In the genomic region with DNA sequence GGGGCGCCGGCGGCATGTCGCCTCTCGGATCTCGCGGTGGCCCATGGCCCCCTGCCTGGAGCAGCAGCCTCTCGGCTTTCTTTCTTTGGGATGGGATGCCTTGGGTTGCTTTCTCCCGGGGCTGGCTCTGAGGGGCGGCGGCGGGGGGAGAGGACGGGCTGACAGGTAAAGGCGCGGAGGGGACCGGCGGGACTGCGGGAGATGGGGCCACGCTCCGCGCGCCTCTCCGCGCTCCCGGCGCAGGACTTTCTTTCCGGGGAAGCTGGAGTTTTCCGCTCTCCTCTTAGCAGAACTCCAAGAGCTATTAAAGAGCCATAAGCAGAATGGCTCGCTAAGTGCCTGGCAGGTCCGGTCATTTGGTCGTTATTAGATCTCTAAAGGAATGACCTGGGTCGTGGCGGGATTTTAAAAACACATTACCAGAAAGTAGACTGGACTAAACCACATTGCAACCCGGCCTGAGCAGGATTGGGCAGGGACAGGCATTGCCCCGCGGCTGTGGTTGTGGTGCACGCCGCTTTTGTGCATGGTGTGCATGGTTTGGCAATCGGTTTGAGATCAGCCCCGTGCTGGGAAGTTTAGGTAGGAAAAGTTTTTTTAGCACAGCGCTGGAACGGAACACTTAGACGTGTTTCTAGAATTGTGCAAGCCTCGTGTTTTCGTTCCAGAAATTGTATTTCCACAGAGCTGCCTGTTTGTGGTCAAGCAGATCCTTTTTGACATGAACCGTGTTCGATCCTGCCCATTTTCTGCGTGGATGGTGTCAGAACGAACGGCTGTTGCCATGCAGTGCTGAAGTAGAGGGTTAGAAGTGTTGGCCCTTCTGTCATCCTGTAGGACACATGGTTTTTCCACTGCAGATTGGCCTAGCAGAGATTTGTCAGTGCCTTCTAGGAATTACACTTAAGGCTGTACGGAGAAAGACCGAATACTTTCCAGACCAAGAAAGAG, we compare ENCODE assay signal across 8 mouse cellular contexts. TPM values are rescaled to one million over a fixed set of nuclear protein-coding genes. Genes with fewer than 3 reads are reported as not detected.
A peak's percentile ranks its signal among the peaks of the same experiment; 100 is the strongest.
DNase-seq lines count a peak whose midpoint lies in the region; ATAC-seq lines count a peak whose summit lies in the region.

No protein-coding gene starts in this region.

- no peaks in the 10 kb centered on the region for H3K27me3 ChIP-seq in forebrain, embryonic 16.5 days (replicated peaks; ENCODE audit: control insufficient read depth, insufficient read depth, low read length)
- H3K27me3 ChIP-seq in hindbrain, embryonic 15.5 days, result no peaks in the 10 kb centered on the region

- H3K4me3 ChIP-seq in forebrain, embryonic 16.5 days (replicated peaks; ENCODE audit: low read length), result peak overlapping the region; percentile 59
- peak overlapping the region; percentile 96 for H3K4me3 ChIP-seq in hindbrain, embryonic 15.5 days

- no peaks in the 10 kb centered on the region for H3K9me3 ChIP-seq in forebrain, embryonic 16.5 days (ENCODE audit: control insufficient read depth, low read length)
- no peaks in the 10 kb centered on the region for H3K9me3 ChIP-seq in hindbrain, embryonic 15.5 days

- peaks cover 24% of the 10 kb centered on the region for H3K4me1 ChIP-seq in forebrain, embryonic 16.5 days (replicated peaks; ENCODE audit: control insufficient read depth, insufficient read depth, low read length)
- H3K4me1 ChIP-seq in hindbrain, embryonic 15.5 days (replicated peaks), result peaks cover 14% of the 10 kb centered on the region

- ATAC-seq in forebrain, embryonic 16.5 days, result peak; percentile 65
- peak; percentile 76 for ATAC-seq in hindbrain, embryonic 15.5 days (ENCODE audit: low FRiP score, low read depth)

- H3K4me2 ChIP-seq in forebrain, embryonic 16.5 days (ENCODE audit: low read length), result peak overlapping the region; percentile 69
- H3K4me2 ChIP-seq in hindbrain, embryonic 15.5 days, result peak overlapping the region; percentile 78

- WGBS in forebrain, embryonic 16.5 days, result under 1% methylated on average over 52 of the region's 52 CpGs
- 2% methylated on average over 52 of the region's 52 CpGs for WGBS in hindbrain, embryonic 15.5 days

- H3K27ac ChIP-seq in forebrain, embryonic 16.5 days (ENCODE audit: low read length), result peak overlapping the region; percentile 88
- H3K27ac ChIP-seq in hindbrain, embryonic 15.5 days (replicated peaks), result peak overlapping the region; percentile 92

- intact Hi-C loops in heart, postnatal 36 days (cut with DNase I), result loop anchor here (1.0 to 10.0 kb wide), 3 partner anchors 70 to 590 kb away; a partner anchor contains a TSS

- H3K9ac ChIP-seq in forebrain, embryonic 16.5 days (replicated peaks; ENCODE audit: low read depth, low read length), result peak overlapping the region; percentile 77
- peak overlapping the region; percentile 86 for H3K9ac ChIP-seq in hindbrain, embryonic 15.5 days

- no peaks in the 10 kb centered on the region for H3K36me3 ChIP-seq in forebrain, embryonic 16.5 days (ENCODE audit: control insufficient read depth, insufficient read depth)
- H3K36me3 ChIP-seq in hindbrain, embryonic 15.5 days, result no peaks in the 10 kb centered on the region

- DNase-seq in heart, adult 18-20 months, result peak; percentile 52 to 77
- no peak for DNase-seq in heart, postnatal 36 days
- DNase-seq in c-Kit-positive CD71-positive TER-119-positive erythroid progenitor cells, embryonic 14.5 days (ENCODE audit: low spot score), result peak; percentile 38
- peak; percentile 24 to 38 for DNase-seq in layer of hippocampus, postnatal 36 days
- peak; percentile 52 to 62 for DNase-seq in lung, postnatal 4 days
- peak; percentile 47 for DNase-seq in right cerebral cortex, postnatal 4 days

RNA-seq across cellular contexts. Expression of a gene that starts 0.7 kb away (rescaled TPM):
- total RNA-seq in heart, adult 18-20 months (2021), result 1 to 10 TPM; 6.4 to 7.5 TPM
- 1 to 10 TPM; 7.5 to 8.1 TPM for total RNA-seq in heart, postnatal 36 days (2021)
- polyA plus RNA-seq in forebrain, embryonic 16.5 days (2015; fragmentation: Nextera tagmentation; extraction: Ambion mirVana), result 19.7 and 21.4 TPM in 2 replicates
- 13.2 and 13.8 TPM in 2 replicates for polyA plus RNA-seq in hindbrain, embryonic 15.5 days (2015; fragmentation: Nextera tagmentation; extraction: Ambion mirVana)
- 10 to 100 TPM; 61.5 to 69.2 TPM for total RNA-seq in layer of hippocampus, postnatal 36 days (2021)

Comparison
In these comparisons a context has a peak if more than half of its experiments do, and no peak if none do; other contexts are left out.
1. DNase-seq: peak in heart, adult 18-20 months (2 of 2), c-Kit-positive CD71-positive TER-119-positive erythroid progenitor cells, embryonic 14.5 days (single experiment), layer of hippocampus, postnatal 36 days (2 of 2), lung, postnatal 4 days (2 of 2) and right cerebral cortex, postnatal 4 days (single experiment); none in heart, postnatal 36 days (0 of 2).
2. RNA of a gene that starts 0.7 kb away (total RNA-seq): 61.5 to 69.2 TPM in layer of hippocampus, postnatal 36 days; 7.5 to 8.1 TPM in heart, postnatal 36 days and 6.4 to 7.5 TPM in heart, adult 18-20 months; every median in the first group is over 4 times any median in the second.